Mouse (Mus musculus) forebrain, embryonic 10.5 days (tissue): ENCODE data around the gene Snrpa1. TPM values are rescaled to one million over a fixed set of nuclear protein-coding genes. Genes with fewer than 3 reads are reported as not detected.
"Not testable (repeated sequence)": the region's sequence is repeated elsewhere in the genome, so short reads cannot be mapped to it uniquely, and the experiment has no call there.

Experiments
- DNase-seq: peaks from one replicate; pipeline ENCODE4 v3.0.0-alpha.2; 2017; ENCODE audit warnings: low spot score; ENCODE audit errors: extremely low spot score
- H3K27ac ChIP-seq: fragments of 300-500 bp; sonication (generic); 2 replicates; pipeline ENCODE4 v1.5.1; 2016; ENCODE audit warnings: mild to moderate bottlenecking
- H3K27me3 ChIP-seq: fragments of 300-500 bp; sonication (generic); 2 replicates; pipeline ENCODE4 v1.6.1; 2016; ENCODE audit warnings: mild to moderate bottlenecking; ENCODE audit not compliant: poor library complexity, severe bottlenecking
- H3K36me3 ChIP-seq: fragments of 300-500 bp; sonication (generic); replicated peaks from 2 replicates; pipeline ENCODE4 v1.6.1; 2016; ENCODE audit warnings: mild to moderate bottlenecking, moderate library complexity
- H3K4me1 ChIP-seq: fragments of 300-500 bp; sonication (generic); 2 replicates; pipeline ENCODE4 v1.6.1; 2016
- H3K4me3 ChIP-seq: fragments of 300-500 bp; sonication (generic); 2 replicates; pipeline ENCODE4 v1.5.1; 2016; ENCODE audit warnings: mild to moderate bottlenecking, moderate library complexity
- H3K9me3 ChIP-seq: fragments of 300-500 bp; sonication (generic); 2 replicates; pipeline ENCODE4 v1.6.1; 2016; ENCODE audit warnings: mild to moderate bottlenecking, moderate library complexity
- WGBS: fragments of 180-500 bp; shearing (Covaris S2); methylation state at CpG from one replicate; pipeline ENCODE4 v1.1.7; 2016; 5-methylcytosine and 5-hydroxymethylcytosine counted together
- polyA plus RNA-seq: library from polyadenylated mRNA; unstranded; fragments of >200 nt; fragmentation: Nextera tagmentation; extraction: Ambion mirVana; gene quantifications from 2 replicates; pipeline ENCODE4 v1.2.1, GENCODE M21; 2016

The Snrpa1 gene
- polyA plus RNA-seq, 1 experiment from 2014 or later, result 292 TPM

DNA sequence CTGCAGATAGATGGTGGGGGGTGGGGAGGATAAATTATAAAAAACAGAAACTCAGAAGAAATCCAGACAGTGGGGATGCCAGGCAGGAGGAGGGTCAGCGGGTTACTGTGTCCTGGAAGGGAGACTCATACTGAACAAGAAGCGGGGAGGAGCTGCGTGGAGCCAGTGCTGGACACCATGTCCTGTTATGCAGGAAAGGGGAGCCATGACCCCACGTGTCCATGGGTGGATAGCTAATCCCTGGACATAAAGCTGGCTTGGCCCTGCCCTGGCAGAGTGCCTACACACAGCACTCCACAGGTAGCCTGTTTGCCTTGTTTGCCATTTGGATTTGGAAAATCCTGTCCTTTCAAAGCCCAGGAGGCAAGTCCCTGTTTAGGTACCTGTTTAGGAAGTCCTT lies 10.8 kb upstream of the Snrpa1 start:
- peaks cover 49% of the 10 kb centered on the region for H3K4me1 ChIP-seq
- H3K27ac ChIP-seq, result no peak overlapping the region
- peaks cover 11% of the 10 kb centered on the region for H3K27me3 ChIP-seq
- no peaks in the 10 kb centered on the region for H3K36me3 ChIP-seq
- no peak overlapping the region for H3K4me3 ChIP-seq
- WGBS, result 79% methylated on average over 4 of the region's 4 CpGs
- no peak for DNase-seq
- H3K9me3 ChIP-seq, result no peaks in the 10 kb centered on the region

DNA sequence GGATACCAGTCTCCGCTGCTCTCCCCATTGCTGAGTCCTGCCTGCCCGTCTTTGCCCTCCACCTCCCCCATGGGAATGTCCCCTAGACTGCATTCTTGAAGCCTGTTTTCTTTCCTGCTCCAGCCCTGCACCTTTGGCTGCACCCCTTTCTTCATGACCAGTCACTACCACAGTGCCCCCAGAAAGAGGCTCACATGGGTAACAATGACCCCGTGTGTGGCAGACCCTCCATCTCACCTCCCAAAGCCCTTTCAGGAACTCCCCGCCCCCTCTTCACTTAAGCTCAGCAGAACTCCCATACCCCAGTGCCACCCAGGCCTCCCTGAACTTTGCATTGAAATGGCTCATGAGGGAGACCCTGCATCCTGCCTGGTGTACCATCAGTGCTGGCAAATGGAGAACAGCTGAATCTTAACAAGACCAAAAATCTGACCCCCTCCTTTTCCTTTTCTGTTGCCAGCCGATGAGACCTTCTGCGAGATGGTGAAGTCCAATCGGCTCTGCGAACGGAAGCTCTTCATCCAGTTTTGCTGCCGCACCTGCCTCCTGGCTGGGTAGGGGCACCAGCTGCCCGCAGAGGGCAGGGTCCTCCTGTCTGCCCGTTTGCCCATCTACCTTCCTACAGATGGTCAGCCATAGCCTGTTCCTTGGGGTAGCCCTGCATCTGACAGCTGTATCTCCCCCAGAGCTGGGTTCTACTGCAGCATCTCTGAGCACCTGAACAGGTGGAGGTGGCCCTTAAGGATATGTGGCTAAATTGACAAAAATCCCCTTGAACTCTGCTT lies 10.2 kb upstream of the Snrpa1 start:
- H3K4me1 ChIP-seq, result peaks cover 49% of the 10 kb centered on the region
- peaks cover 11% of the 10 kb centered on the region for H3K27me3 ChIP-seq
- 80% methylated on average over 12 of the region's 12 CpGs for WGBS
- H3K9me3 ChIP-seq, result no peaks in the 10 kb centered on the region
- no peaks in the 10 kb centered on the region for H3K36me3 ChIP-seq
- no peak overlapping the region for H3K4me3 ChIP-seq
- no peak for DNase-seq
- 0 out of 2 replicates have a peak overlapping the region, but pooled peaks have one; percentile 3 for H3K27ac ChIP-seq

DNA sequence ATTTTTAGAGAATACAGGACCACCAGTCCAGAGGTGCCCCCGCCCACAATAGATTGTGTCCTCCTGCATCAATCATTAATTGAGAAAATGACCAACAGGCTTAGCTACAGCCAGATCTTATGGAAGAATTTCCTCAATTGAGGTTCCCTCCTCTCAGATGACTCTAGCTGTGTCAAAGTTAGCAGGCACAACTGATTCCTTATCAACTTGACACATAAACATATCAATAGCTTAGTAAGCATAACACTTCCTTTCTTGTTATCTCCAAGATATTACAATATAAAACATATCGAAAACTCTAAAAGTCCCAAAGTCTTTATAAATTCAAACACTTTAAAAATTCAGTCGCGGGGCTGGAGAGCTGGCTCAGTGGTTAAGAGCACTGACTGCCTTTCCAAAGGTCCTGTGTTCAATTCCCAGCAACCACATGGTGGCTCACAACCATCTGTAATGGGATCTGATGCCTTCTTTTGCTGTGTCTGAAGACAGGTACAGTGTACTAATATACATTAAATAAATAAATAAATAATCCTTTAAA lies 4.8 kb upstream of the Snrpa1 start:
- no peak overlapping the region for H3K27ac ChIP-seq
- H3K4me1 ChIP-seq, result no peaks in the 10 kb centered on the region
- H3K9me3 ChIP-seq, result no peaks in the 10 kb centered on the region
- H3K27me3 ChIP-seq, result 0 out of 2 replicates have a peak, but pooled peaks cover 8% of the 10 kb centered on the region
- no peak overlapping the region for H3K4me3 ChIP-seq
- H3K36me3 ChIP-seq, result no peaks in the 10 kb centered on the region
- 87% methylated on average over 4 of the region's 4 CpGs for WGBS
- no peak for DNase-seq

DNA sequence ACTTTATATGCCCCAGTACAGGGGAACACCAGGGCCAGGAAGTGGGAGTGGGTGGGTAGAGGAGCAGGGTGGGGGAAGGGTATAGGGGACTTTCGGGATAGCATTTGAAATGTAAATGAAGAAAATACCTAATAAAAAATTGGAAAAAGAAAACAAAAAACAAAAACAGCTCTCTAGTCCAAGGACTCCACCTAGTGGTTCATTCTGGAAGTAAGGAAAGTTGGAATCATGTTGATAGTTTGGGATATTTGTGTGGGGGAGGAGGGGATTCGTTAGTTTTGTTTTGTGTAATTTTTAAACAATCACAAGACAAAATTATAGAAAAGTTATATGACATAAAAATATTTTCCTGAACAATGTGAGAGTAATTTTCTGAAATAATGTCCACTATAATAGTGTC lies 3.4 kb upstream of the Snrpa1 start:
- DNase-seq, H3K4me1 ChIP-seq, H3K27me3 ChIP-seq, H3K4me3 ChIP-seq, H3K9me3 ChIP-seq, H3K27ac ChIP-seq, H3K36me3 ChIP-seq: not testable (repeated sequence)
- 22% methylated on average over 2 of the region's 2 CpGs for WGBS

DNA sequence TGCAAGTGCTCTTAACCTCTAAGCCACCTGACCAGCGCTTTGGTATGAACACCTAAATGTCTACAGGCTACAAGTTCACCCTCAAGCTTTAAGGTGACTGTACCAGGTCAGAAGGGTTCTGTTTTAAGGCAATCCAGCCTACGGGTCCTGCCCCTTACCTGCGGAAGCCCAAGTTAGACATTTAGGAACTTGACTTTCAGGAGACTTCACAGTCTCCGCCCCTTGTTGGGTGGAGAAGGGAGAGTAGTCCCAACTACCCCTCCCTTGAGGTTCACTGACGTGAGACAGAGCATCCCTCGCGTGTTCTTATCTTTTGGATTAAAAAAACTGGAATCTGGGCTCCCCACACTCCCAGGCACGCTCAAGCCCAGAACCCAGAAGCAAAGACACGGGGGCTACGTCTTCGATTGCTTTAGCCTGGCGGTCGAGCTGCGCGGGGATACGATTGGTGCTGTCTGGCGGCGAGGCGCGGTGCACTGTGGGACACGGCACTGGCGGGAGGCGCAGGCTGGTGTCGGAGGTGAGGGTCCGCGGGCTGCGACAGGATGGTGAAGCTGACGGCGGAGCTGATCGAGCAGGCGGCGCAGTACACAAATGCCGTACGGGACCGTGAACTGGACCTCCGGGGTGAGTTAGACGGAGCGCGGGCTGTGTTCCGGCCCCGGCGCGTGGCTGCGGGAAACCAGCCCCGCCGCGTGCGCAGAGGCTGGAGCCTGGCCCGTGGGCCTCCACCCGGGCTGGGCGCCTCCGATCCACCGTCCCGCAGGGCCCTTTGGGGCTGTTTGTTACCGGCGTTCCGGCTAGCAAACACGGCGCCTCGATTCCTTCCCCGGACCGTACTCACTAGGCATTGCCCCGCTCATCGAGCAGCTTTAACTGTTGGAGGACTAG lies 1.5 kb downstream of the Snrpa1 start:
- WGBS, result under 1% methylated on average over 64 of the region's 64 CpGs
- DNase-seq, result peak; percentile 89

DNA sequence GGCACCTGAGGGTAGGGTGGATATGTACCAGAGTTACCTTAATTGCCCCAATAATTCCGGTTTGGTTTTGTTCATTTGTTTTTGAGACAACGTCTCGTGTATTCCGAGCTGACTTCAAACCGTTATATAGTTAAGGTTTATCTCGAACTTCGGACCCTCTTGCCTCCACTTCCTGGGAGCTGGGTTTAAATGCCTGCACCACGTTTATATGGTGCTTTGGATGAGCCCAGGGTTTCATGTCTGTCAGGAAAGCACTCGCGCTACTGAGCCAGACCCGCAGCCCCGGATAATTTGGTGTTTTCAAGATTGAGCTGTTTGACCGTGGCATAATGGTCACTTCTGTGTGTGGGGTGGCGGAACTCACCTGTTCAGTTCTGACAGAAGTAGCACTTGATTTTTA lies 2.3 kb downstream of the Snrpa1 start:
- 3% methylated on average over 14 of the region's 14 CpGs for WGBS
- H3K27ac ChIP-seq, result peak overlapping the region; percentile 93
- peak overlapping the region; percentile 97 for H3K4me3 ChIP-seq
- no peaks in the 10 kb centered on the region for H3K9me3 ChIP-seq
- peaks cover 39% of the 10 kb centered on the region for H3K36me3 ChIP-seq
- peaks cover 22% of the 10 kb centered on the region for H3K4me1 ChIP-seq
- DNase-seq, result no peak
- H3K27me3 ChIP-seq, result 0 out of 2 replicates have a peak, but pooled peaks cover 8% of the 10 kb centered on the region

More for the DNA sequence above, 1.5 kb downstream of the Snrpa1 start:
- Histone ChIP-seq H3K27me3 (0 out of 2 replicates have a peak, but pooled peaks cover 8% of the 10 kb centered on the region), H3K27ac (peak overlapping the region; percentile 93), H3K36me3 (peaks cover 31% of the 10 kb centered on the region), H3K4me3 (peak overlapping the region; percentile 97), H3K4me1 (peaks cover 22% of the 10 kb centered on the region), H3K9me3 (no peaks in the 10 kb centered on the region)

DNA sequence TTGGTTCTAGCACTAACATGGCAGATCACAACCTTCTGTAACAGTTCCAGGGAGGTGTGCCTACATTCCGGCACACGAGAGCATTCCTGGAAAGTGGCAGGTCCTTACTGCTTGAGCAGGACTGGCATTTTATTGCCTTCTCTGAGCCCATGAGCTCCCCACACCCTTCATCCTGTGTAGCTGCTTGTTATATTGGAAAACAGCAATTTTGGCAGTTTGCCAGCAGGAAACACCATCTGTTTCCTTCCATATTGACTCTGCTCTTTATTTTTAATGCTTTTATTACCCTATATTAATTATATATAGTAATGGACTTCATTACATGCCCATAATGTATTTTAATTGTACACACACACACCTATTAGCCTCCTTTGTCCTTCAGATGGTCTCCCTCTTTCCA lies 17.6 kb downstream of the Snrpa1 start:
- Histone ChIP-seq H3K9me3 (no peaks in the 10 kb centered on the region), H3K27me3 (no peaks in the 10 kb centered on the region), H3K4me1 (peaks cover 29% of the 10 kb centered on the region), H3K36me3 (peaks cover 62% of the 10 kb centered on the region), H3K4me3 (no peak overlapping the region), H3K27ac (no peak overlapping the region)
- WGBS, result 96% methylated on average over 2 of the region's 2 CpGs
- DNase-seq, result no peak

DNA sequence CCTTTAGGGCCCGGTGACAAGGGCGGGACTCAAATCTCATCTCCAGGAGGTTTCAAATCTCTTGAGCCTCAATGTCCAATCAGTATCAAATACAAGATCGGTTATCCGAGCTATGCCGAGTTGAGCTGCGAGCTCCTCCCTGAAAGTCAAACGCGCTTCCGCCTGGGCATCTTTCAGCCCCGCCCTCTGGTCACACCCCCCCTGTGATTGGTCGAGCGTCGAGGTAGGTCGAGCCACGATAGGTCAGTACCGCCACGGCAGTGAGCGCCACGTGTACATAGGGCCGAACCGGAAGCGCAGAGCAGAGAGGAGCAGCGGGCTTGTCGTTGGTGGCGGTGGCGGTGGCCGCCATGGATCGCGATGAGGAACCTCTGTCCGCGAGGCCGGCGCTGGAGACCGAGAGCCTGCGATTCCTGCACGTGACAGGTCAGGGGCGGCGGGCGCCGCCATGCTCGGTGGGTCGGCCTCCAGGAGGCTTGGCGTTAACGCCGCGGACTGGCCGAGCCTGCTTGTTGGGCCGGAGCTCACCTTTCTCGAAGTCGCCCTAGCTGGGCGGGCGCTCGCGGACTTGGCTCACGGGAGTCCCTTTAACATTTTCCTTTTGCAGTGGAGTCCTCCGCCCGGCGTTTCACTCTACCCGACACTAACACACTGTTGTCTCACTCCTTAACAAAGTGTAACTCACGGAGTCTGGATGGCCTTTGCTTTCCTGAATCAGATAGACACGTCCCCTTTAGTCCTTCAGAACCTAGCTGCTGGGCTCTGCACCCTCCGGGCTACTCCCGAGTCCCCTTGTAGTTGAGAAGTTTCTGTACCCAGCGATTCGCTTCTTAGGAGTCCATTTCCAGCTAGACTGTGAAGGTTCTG lies 20.8 kb downstream of the Snrpa1 start, which contains the start of gene Selenos:
Gene Selenos, plus strand, starts transcription at position 286 of the 867 bp plus-strand sequence.
- H3K9me3 ChIP-seq, result no peaks in the 10 kb centered on the region
- DNase-seq, result peak; percentile 97
- peaks cover 31% of the 10 kb centered on the region for H3K4me1 ChIP-seq
- H3K36me3 ChIP-seq, result peaks cover 62% of the 10 kb centered on the region
- H3K27ac ChIP-seq, result peak within 1 kb of the TSS; percentile 91
- under 1% methylated on average over 65 of the region's 65 CpGs for WGBS
- H3K27me3 ChIP-seq, result no peaks in the 10 kb centered on the region
- peak within 1 kb of the TSS; percentile 87 for H3K4me3 ChIP-seq

DNA sequence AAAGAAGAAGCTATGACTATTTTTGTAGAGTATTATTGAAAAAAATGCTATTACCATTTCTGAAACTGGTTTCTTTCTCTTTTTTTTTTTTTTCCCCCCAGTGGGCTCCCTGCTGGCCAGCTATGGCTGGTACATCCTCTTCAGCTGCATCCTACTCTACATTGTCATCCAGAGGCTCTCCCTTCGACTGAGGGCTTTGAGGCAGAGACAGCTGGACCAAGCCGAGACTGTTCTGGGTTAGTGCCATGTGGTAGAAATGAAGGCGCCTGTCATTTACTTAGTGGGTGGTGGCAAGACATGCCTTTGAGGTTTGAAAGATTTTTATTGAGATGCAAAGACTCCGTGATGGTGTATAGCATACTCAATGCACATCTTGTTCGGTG lies 21.4 kb downstream of the Snrpa1 start:
- Histone ChIP-seq H3K4me3 (peak overlapping the region; percentile 87), H3K9me3 (no peaks in the 10 kb centered on the region), H3K4me1 (peaks cover 31% of the 10 kb centered on the region), H3K27ac (peak overlapping the region; percentile 91), H3K27me3 (no peaks in the 10 kb centered on the region), H3K36me3 (peaks cover 62% of the 10 kb centered on the region)
- DNase-seq, result no peak
- 58% methylated on average over 5 of the region's 5 CpGs for WGBS

DNA sequence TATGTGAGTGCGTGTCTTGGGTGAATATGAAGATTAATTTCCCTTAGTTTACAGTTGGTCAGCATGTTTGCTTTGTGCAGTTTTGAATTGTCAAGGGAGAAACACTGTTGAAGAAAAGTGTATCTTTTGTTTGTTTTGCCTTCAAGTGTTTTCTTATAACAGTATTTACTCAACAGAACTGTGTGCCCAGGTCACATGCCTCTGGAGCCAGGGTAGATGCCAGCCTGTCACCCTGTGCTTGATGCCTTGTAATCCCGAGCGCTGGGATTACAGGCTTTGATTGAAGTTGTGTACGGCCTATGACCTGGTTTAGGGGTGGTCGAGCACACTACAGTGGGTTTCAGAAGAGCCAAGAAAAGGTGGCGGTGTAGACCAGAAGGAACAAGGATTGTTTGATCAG lies 25.0 kb downstream of the Snrpa1 start:
- peaks cover 77% of the 10 kb centered on the region for H3K36me3 ChIP-seq
- H3K27me3 ChIP-seq, result no peaks in the 10 kb centered on the region
- WGBS, result 91% methylated on average over 6 of the region's 6 CpGs

DNA sequence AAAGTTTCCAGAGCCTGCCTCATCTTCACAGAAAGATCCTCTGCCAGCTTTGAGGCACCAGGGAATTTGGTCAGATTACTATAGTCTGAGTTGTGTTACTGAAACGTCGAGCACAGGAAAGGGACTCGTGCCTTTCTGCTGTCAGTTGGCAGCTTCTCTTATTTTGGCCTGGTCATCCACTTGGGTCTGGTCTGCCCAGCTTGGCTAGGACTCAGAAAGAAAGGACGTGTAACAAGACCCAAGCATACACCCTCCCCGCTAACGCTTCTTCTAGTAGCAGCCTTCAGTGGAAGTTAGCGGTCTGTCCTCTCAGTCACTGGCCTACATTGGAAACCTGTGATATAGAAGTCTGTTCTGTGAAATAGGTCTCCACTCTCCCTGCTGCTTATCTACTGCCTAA lies 25.7 kb downstream of the Snrpa1 start:
- 90% methylated on average over 7 of the region's 7 CpGs for WGBS
- Histone ChIP-seq H3K4me3 (no peak overlapping the region), H3K36me3 (peaks cover 85% of the 10 kb centered on the region), H3K27me3 (no peaks in the 10 kb centered on the region), H3K9me3 (no peaks in the 10 kb centered on the region), H3K4me1 (peaks cover 18% of the 10 kb centered on the region), H3K27ac (no peak overlapping the region)
- no peak for DNase-seq

More for the DNA sequence above, 25.0 kb downstream of the Snrpa1 start:
- no peak for DNase-seq
- H3K4me3 ChIP-seq, result no peak overlapping the region
- no peaks in the 10 kb centered on the region for H3K9me3 ChIP-seq
- H3K27ac ChIP-seq, result no peak overlapping the region
- H3K4me1 ChIP-seq, result peaks cover 23% of the 10 kb centered on the region

DNA sequence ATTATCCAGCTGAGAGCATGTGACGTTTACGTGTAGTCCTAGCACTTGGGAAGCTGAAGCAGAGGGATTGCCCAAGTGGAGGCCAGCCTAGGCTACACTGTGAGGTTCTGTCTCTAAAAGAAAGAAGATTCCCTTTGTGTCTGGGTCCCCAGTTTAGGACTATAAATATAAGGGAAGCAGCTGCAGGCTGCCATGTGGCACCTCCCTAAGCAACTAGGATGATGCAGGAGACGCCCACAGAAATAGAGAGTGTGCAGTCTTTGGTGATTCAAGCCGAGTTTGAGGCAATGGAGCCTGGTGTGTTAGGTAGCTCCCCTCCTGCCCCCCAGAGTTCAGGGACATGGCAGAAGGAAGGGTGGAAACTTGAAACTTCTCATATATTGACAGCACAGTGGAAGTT lies 28.8 kb downstream of the Snrpa1 start:
- Histone ChIP-seq H3K27ac (no peak overlapping the region), H3K4me1 (no peaks in the 10 kb centered on the region), H3K27me3 (no peaks in the 10 kb centered on the region), H3K9me3 (no peaks in the 10 kb centered on the region), H3K4me3 (no peak overlapping the region), H3K36me3 (peaks cover 99% of the 10 kb centered on the region)
- WGBS, result 93% methylated on average over 4 of the region's 4 CpGs
- no peak for DNase-seq
